Mouse (Mus musculus) embryonic fibroblast, embryonic 13.5 days (primary cell): Measurements from ENCODE around the gene Chchd6.

Experiments
- CTCF ChIP-seq: IDR thresholded peaks from 2 replicates; pipeline ENCODE4 v1.5.1; 2011; ENCODE audit warnings: mild to moderate bottlenecking, control low read depth, low read length, moderate library complexity, borderline replicate concordance; ENCODE audit not compliant: insufficient read depth
- POLR2A ChIP-seq: IDR thresholded peaks from 2 replicates; pipeline ENCODE4 v1.6.1; 2011; ENCODE audit warnings: low read depth, mild to moderate bottlenecking, control low read depth, low read length, moderate library complexity

- no peak for TF ChIP-seq POLR2A
- no peak for TF ChIP-seq CTCF
Observed at GRCm38 (mm10) chr6:89572921-89573636, 22.4 kb downstream of the Chchd6 start.
